Mouse (Mus musculus) embryonic fibroblast, embryonic 13.5 days (primary cell): ENCODE measurements around the gene Ypel4.

Source experiments
- CTCF ChIP-seq: IDR thresholded peaks from 2 replicates; pipeline ENCODE4 v1.5.1; 2011; ENCODE audit warnings: mild to moderate bottlenecking, control low read depth, low read length, moderate library complexity, borderline replicate concordance; ENCODE audit not compliant: insufficient read depth
- POLR2A ChIP-seq: IDR thresholded peaks from 2 replicates; pipeline ENCODE4 v1.6.1; 2011; ENCODE audit warnings: low read depth, mild to moderate bottlenecking, control low read depth, low read length, moderate library complexity

DNA sequence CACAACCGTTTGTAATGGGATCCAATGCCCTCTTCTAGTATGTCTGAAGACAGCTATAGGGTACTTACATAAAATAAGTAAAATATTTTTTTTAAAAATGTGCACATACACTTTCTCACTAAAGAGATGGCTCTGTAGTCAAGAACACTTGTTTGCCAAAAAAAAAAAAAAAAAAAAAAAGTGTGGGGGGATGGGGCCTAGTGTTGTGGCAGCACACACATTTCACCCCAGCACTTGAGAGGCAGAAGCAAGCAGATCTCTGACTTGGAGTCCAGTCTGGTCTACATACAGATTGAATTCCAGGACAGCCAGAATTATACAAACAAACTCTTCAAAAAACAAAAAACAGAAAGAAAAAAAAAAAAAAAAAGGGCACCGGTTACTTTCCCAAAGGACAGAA, 13.1 kb upstream of the Ypel4 start:
- TF ChIP-seq CTCF (no peak), POLR2A (no peak)
